Mouse (Mus musculus) limb, embryonic 11.5 days (tissue): ENCODE results near the gene Gm12253. TPM values are rescaled to one million over a fixed set of nuclear protein-coding genes. Genes with fewer than 3 reads are reported as not detected.

Source experiments
- ATAC-seq: fragments of 200-750 bp; cut with Nextera tagmentation; 2 replicates; pipeline ENCODE4 v1.8.0; 2017; ENCODE audit warnings: low read depth; ENCODE audit not compliant: insufficient number of reproducible peaks, low FRiP score, low TSS enrichment
- DNase-seq: peaks from one replicate; pipeline ENCODE4 v3.0.0-alpha.2; 2015; ENCODE audit warnings: low spot score
- H3K27ac ChIP-seq: fragments of 300-500 bp; sonication (generic); replicated peaks from 2 replicates; pipeline ENCODE4 v1.5.1; 2014; ENCODE audit warnings: low read depth, mild to moderate bottlenecking, low read length
- H3K27me3 ChIP-seq: fragments of 300-500 bp; sonication (generic); 2 replicates; pipeline ENCODE4 v1.6.1; 2014; ENCODE audit warnings: mild to moderate bottlenecking, low read length, mixed read lengths; ENCODE audit not compliant: control insufficient read depth, insufficient read depth
- H3K36me3 ChIP-seq: fragments of 300-500 bp; sonication (generic); 2 replicates; pipeline ENCODE4 v1.6.1; 2014; ENCODE audit warnings: mild to moderate bottlenecking, low read length, moderate library complexity, mixed read lengths; ENCODE audit not compliant: control insufficient read depth, insufficient read depth
- H3K4me1 ChIP-seq: fragments of 300-500 bp; sonication (generic); 2 replicates; pipeline ENCODE4 v1.6.1; 2014; ENCODE audit warnings: low read length, mixed read lengths; ENCODE audit not compliant: control insufficient read depth, insufficient read depth
- H3K4me2 ChIP-seq: fragments of 300-500 bp; sonication (generic); 2 replicates; pipeline ENCODE4 v1.6.1; 2014; ENCODE audit warnings: low read depth, mild to moderate bottlenecking, moderate library complexity; ENCODE audit not compliant: severe bottlenecking
- H3K4me3 ChIP-seq: fragments of 300-500 bp; sonication (generic); 2 replicates; pipeline ENCODE4 v1.5.1; 2014; ENCODE audit warnings: low read depth, low read length
- H3K9ac ChIP-seq: fragments of 300-500 bp; sonication (generic); 2 replicates; pipeline ENCODE4 v1.6.1; 2014; ENCODE audit warnings: mild to moderate bottlenecking, low read length
- H3K9me3 ChIP-seq: fragments of 300-500 bp; sonication (generic); 2 replicates; pipeline ENCODE4 v1.6.1; 2016; ENCODE audit warnings: low read length; ENCODE audit not compliant: control insufficient read depth
- WGBS: fragments of 180-500 bp; shearing (Covaris S2); extraction: QIAGEN DNeasy Blood & Tissue Kit; methylation state at CpG from one replicate; pipeline ENCODE4 v1.1.7; 2014; 5-methylcytosine and 5-hydroxymethylcytosine counted together
- polyA plus RNA-seq: library from polyadenylated mRNA; unstranded; fragments of >200 nt; fragmentation: Nextera tagmentation; extraction: Ambion mirVana; gene quantifications from 2 replicates; pipeline ENCODE4 v1.2.1, GENCODE M21; 2014

Gm12253 gene
- polyA plus RNA-seq, 1 experiment from 2014 or later: not detected

- ATAC-seq: peak; percentile 70; the same call in 1 of the 2 replicates
- DNase-seq: peak; percentile 44
- Histone ChIP-seq H3K9me3 (no peaks in the 10 kb centered on the region), H3K4me2 (no peak overlapping the region), H3K9ac (no peak overlapping the region), H3K4me1 (peaks cover 5% of the 10 kb centered on the region; the same call in 1 of the 2 replicates), H3K27ac (no peak overlapping the region), H3K36me3 (no peaks in the 10 kb centered on the region), H3K4me3 (no peak overlapping the region), H3K27me3 (no peaks in the 10 kb centered on the region)
- 17% methylated on average over 4 of the region's 4 CpGs for WGBS
Observed at GRCm38 (mm10) chr11:58453592-58453991, 21.2 kb downstream of the Gm12253 start.

GRCm38 (mm10) chr11:58462170-58462569, 29.8 kb downstream of the Gm12253 start, which contains the start of gene Olfr30:
Gene Olfr30 (minus strand): TSS chr11:58462270.
- Histone ChIP-seq H3K4me1 (no peaks in the 10 kb centered on the region), H3K4me2 (no peak within 1 kb of the TSS), H3K27ac (no peak within 1 kb of the TSS), H3K9me3 (no peaks in the 10 kb centered on the region), H3K27me3 (no peaks in the 10 kb centered on the region), H3K36me3 (no peaks in the 10 kb centered on the region), H3K9ac (no peak within 1 kb of the TSS), H3K4me3 (no peak within 1 kb of the TSS)
- ATAC-seq (no peak), DNase-seq (no peak)

Other genes with a start within 250 kb of the Gm12253 start
- 1.6 and 2.1 TPM in 2 replicates for gene Igtp, start 233.0 kb upstream of the Gm12253 start, polyA plus RNA-seq
- 0.12 and 0.40 TPM in 2 replicates for gene Irgm2, start 232.9 kb upstream of the Gm12253 start, polyA plus RNA-seq
- not detected in 2 replicates for gene 4930438A08Rik, start 157.8 kb upstream of the Gm12253 start, polyA plus RNA-seq
- gene Zfp692, start 125.5 kb upstream of the Gm12253 start, polyA plus RNA-seq: 12.5 and 14.2 TPM in 2 replicates
- gene Zfp672, start 102.2 kb upstream of the Gm12253 start, polyA plus RNA-seq: 24.6 and 28.2 TPM in 2 replicates
- gene Sh3bp5l, start 101.8 kb upstream of the Gm12253 start, polyA plus RNA-seq: 27.0 and 27.7 TPM in 2 replicates
- gene Lypd8, start 53.5 kb upstream of the Gm12253 start, polyA plus RNA-seq: not detected in 2 replicates
- gene 1810065E05Rik, start 11.4 kb upstream of the Gm12253 start, polyA plus RNA-seq: 0.28 TPM in 1 of 2 replicates, not detected in the other
- not detected in 2 replicates for gene Lypd9, start 20.4 kb downstream of the Gm12253 start, polyA plus RNA-seq
- gene Olfr30, start 29.7 kb downstream of the Gm12253 start, polyA plus RNA-seq: not detected in 2 replicates
- not detected in 2 replicates for gene Olfr332, start 60.0 kb downstream of the Gm12253 start, polyA plus RNA-seq
- gene Olfr331, start 70.0 kb downstream of the Gm12253 start, polyA plus RNA-seq: not detected in 2 replicates
- gene Olfr330, start 102.3 kb downstream of the Gm12253 start, polyA plus RNA-seq: not detected in 2 replicates
- gene Olfr329-ps, start 113.9 kb downstream of the Gm12253 start, polyA plus RNA-seq: not detected in 2 replicates
- 0.09 TPM in 1 of 2 replicates, not detected in the other for gene Olfr328, start 123.1 kb downstream of the Gm12253 start, polyA plus RNA-seq
- not detected in 2 replicates for gene Olfr224, start 138.0 kb downstream of the Gm12253 start, polyA plus RNA-seq
- gene Olfr325, start 145.2 kb downstream of the Gm12253 start, polyA plus RNA-seq: not detected in 2 replicates
- not detected in 2 replicates for gene Olfr324, start 162.6 kb downstream of the Gm12253 start, polyA plus RNA-seq
- gene 2210407C18Rik, start 183.5 kb downstream of the Gm12253 start, polyA plus RNA-seq: not detected in 2 replicates
- gene Olfr323, start 197.9 kb downstream of the Gm12253 start, polyA plus RNA-seq: not detected in 2 replicates
- 0.08 and 0.38 TPM in 2 replicates for gene Trim58, start 207.9 kb downstream of the Gm12253 start, polyA plus RNA-seq
- gene Olfr322, start 226.2 kb downstream of the Gm12253 start, polyA plus RNA-seq: not detected in 2 replicates
- not detected in 2 replicates for gene Olfr320, start 248.5 kb downstream of the Gm12253 start, polyA plus RNA-seq